Mouse (Mus musculus) urinary bladder, adult 2 months (tissue): ENCODE measurements around the gene Zzz3. TPM values are rescaled to one million over a fixed set of nuclear protein-coding genes. Genes with fewer than 3 reads are reported as not detected.
"Not testable (repeated sequence)": the region's sequence is repeated elsewhere in the genome, so short reads cannot be mapped to it uniquely, and the experiment has no call there.

Experiments used
- DNase-seq: peaks from one replicate; pipeline ENCODE4 v3.0.0; 2022; ENCODE audit warnings: low spot score
- polyA plus RNA-seq: library from polyadenylated mRNA; depleted of rRNA; stranded (reverse); fragments of >200 nt; gene quantifications from 2 replicates; pipeline ENCODE4 v1.2.3, GENCODE M21; 2012

Gene Zzz3
- polyA plus RNA-seq, 1 experiment, result 25.4 TPM

DNA sequence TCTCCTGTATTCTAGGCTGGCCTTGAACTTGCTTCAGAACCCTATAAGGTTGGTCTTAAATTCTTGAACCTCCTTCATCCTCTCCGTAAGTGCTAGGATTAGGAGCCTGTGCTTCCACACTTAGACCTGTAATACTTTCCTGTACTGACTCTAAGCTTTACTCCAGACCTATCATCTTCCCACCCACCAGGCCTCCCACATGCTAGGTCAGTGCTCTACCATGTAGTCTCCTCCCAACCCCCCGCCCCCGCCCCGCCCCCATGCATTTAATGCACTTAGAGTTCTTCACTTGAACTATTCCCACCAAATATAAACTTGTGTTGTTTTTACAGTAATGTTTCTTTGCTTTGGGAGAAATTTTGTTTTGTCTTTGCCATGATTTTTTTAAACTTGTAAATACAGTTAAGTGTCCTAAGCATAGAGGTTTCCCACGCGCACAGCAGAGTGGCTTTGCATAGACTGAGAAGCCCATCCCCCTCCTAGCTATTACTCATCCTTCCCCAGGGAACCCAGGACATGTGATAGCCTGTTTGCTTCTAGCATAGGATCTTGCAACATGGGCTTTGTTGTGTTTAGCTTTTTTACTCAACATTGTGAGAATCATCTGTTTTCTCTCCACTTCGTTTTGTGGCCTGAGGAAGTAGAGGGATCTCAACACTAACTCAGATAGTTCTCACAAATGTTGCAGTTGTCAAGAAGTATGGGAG, 6.8 kb downstream of the Zzz3 start:
- no peak for DNase-seq

DNA sequence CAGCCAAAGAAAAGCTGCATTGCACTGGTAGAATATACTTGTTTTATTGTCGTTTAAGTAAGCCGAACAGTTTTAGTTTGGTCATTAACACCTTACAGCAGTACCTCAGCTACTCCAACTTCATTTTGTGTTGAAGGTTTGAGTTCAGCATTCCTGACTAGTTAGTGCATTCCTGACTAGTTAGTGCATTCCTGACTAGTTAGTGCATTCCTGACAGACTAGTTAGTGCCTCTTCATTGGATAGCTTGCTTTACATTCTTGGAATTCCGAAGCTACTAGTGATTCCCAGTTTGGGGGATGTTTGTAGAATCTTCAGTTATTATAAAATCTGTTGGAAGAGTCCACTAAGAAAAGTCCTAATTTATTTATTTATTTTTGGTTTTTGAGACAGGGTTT, 7.4 kb downstream of the Zzz3 start:
- no peak for DNase-seq

DNA sequence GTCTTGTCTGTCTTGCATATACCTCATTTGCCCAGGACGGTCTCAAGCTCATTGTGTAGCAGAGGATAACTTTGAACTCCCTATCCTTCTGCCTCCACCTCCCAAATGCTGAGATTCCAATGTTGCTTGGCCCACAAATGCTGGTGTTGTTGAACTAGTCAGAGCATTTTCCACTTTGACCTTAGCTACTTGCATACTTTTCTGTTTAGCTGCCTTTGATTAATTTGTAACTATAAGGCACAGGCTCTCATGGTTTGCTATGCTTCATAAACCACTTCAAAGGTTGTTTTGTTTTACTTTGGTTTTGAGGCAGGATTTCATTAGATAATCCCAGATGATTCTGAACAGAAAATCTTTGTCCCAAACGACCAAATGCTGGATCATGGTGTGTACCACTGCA, 8.6 kb downstream of the Zzz3 start:
- DNase-seq, result no peak

DNA sequence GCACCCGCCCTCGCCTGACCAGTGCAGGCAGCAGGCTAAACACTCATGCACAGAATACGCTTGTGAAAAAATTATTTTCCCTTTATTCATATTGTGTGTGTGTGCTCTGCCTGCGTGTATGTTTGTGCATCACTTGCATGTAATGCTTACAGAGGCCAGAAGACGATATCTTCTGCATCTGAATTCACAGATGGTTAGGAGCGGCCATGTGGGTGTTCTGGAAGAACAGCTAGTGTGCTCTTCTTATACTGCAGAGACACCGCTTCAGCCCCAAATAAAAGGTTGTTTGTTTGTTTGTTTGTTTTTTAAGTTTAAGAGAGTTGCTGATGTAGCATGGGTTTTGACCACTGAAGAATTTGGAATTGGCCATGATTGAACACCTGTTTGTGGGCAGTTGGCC, 10.1 kb downstream of the Zzz3 start:
- DNase-seq, result no peak

DNA sequence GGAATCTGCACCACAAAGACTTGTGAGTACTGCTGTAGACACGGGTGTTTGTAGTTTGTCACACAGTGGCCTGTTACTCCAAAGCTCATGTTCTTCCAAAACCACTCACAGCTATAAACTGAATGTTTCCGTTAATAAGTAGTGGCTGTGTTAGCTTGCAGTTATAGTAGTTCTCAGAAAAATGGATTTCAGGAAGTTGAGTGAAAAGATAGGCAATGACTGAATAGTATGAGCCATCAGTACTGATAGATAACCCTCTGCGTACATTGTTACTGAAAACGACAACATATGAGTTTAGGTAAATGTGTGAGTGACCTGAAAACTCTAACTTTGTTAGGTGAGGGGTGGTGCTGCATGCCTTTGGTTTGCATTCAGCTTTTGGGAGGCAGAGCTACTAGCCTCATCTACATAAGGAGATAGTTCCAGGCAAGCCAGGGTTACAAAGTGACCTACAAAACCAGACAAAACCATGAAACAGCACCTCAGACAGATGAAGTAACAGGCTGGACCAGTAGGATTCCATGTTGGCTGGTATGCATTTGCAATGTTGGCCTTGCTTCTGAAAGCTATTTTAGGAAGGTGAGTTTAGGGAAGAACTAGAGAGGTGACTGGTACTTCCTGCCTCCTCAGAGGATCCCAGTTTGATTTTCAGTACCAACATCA, 10.8 kb downstream of the Zzz3 start:
- DNase-seq, result no peak

DNA sequence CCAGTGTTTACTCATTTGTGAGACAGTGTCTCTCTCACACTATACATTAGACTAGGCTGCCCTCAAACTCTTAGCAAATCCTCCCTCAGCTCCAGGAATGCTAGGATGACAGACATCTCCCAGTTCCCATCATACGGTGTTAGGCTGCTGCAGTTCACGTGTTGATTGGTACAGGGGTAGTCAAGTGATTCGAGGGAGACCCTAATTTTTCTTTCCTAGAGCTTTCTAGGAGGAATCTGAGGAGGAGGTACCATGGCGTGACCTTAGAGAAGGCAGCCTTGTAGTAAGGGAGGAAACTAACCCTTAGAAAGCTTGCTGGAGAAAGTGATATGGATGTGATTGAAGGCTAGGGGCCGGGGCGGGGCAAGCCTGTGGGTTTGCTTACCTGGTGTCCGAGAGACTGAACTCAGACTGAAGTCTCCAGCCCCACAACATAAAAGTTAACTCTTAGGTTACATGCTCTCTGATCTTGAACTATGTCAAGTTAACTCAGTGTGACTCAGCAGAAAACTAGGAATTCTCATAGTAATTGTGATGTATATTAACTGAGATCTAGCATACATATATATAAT, 15.8 kb downstream of the Zzz3 start:
- no peak for DNase-seq

DNA sequence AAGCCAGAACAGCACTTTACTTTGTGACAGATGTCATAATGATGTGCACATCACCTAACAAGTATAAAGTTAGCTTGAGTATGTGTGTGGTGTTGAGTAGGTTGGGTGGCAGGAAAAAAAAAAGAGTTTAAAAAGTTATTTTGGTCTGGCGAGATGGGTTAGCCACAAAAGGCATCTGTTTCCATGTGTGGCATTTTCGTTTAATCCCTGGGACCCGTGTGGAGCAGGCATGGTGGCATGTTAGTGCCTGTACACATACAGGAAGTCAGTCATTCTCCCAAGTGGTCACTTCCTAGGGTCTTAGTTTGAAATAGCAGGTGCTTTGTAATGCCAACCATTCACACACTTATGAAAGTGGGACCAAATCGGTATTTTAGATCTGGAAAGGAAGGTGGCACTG, 17.1 kb downstream of the Zzz3 start:
- DNase-seq, result no peak

DNA sequence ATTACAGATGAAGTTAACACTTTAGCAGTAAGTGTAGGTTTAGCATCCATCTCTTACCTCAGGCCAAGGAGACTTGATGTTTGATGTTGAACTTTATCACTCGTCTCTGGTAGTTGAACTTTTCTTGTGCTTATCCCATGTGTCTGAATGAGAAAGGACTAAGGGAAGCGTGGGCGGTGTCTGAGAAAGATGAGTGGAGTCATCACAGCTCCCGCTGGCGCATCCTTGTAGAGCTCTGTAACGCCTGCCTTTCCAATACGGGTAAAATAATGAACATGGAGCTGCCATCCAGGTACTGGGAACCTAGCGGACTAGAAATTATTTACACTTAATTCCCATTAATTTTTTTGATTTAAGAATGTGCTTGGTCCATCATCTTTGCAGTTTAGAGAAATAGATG, 33.7 kb downstream of the Zzz3 start:
- DNase-seq, result no peak

DNA sequence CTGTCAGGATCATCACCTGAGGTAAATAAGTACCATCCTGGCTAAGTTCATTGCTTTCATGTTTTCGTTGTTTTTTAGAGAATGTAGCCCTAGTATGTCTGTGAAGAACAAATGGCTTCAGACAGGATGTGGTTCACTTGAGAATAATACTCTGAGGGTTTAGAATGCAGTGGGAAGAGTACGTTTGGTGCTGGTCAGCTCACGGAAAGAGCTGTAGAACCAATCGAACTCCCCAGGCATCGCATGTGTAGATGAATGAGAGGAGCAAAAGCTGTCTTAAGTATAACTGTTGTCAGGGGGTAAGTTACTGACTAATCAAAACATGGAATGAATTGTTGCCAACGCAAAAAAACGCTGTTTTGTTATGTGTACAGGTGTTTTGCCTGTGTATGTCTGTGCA, 37.4 kb downstream of the Zzz3 start:
- no peak for DNase-seq

DNA sequence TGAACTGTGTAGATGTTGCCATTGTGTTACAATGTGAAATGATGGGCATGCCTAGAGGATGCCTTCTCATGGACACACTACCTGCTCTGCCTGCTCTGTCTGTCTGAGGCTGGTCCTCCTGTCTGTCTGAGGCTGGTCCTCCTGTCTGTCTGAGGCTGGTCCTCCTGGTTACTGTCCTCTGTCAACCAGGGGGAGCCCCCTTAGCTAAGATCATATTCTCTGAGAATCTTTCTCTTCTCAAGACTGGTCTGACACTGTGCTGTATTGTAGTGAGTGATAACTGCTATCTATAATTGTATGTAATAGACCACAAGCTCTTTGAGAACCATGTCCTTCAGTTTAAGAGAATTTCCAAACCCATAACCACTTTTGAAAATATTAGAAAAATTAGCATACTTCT, 40.3 kb downstream of the Zzz3 start:
- no peak for DNase-seq

DNA sequence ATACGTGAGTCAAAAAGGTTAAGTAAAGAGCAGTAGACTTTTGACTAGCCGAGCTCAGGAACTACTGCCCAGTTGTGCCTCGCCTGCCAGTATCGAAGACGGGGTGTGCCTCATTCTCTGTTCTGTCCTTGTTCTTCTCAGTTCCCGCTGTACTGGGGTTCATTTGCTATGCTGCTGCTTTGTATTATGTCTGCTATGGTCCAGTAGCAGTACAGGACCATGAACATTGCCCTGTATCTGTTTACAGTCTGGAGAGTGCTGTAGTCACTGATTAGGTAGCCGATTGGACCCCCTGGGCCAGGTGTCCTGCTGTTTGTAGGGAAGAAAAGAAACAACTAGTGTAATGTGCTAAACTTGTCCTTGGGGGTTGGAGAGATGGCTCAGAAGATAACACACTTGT, 42.8 kb downstream of the Zzz3 start:
- DNase-seq, result no peak

DNA sequence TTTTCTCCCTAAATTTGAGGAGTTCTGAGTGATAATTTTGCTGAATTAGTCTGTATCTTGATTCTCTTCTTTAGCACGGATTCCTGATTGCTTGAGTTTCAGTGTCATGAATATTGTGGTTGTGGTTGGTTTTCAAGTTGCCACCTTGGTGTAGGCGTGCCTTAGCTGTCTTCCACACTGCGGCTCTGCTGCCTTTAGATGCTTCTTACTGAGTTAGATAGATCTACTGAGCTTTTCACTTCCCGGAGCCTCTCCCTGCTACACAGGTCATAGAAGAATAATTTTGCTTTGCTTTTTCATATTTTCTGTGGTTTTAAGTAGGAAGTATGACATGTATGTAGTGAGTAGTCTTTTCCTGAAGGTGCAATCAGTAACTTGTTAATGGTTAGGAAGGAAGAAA, 47.5 kb downstream of the Zzz3 start:
- no peak for DNase-seq

DNA sequence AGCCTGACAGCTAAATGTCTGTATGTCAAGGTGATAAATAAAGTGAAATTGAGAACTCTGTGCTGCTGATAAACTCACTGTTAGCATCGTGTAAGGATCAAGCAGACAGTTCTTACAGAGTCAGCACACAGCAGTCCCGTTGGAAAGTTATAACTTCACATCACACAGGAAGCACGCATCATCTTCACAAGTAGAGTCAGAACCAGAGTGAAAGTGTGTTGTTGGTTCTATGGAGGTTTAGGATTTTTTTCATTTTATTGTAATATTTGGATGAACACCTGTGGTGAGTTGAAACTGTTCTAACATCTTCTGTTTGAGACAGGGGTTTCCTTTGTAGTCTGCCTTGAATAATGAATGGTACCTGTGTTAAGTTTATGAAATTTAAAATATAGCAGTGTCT, 48.8 kb downstream of the Zzz3 start:
- DNase-seq, result no peak

DNA sequence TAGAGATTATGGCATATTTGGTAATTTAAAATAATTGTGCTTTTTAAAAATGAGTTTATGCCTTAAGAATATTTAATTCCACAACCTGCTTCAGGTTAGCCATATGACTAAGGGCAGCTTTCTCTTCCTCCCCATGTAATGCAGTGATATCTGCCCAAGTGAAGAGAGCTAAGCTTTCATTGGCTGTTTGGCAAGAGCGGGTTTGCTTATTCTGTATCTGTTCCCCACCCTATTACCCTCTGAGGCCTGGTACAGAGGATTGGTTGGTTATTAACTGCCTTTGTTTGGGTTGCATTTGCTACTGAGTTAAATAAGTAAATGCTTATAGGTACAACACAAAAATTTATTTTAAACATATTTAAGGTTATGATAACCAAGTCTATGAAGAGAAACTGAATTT, 51.7 kb downstream of the Zzz3 start:
- DNase-seq, result no peak

DNA sequence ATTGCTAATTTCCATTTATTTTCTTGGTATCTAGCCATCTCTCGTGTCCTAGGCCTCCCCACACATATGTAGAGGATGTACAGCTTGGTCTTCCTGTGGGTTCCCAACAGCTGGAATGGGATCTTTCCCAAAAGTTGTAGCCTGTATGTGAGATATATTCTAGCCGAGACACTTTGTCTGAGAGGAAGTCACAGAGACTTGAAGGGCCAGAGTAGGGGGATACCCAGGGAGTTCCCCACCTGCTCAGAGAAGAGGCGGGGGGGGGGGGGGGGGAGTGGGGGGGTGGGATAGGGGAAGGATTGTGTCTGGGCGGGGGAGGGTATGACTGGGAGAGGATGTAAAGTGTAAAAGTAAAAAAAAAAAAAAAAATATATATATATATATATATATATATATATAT, 57.9 kb downstream of the Zzz3 start:
- no peak for DNase-seq

DNA sequence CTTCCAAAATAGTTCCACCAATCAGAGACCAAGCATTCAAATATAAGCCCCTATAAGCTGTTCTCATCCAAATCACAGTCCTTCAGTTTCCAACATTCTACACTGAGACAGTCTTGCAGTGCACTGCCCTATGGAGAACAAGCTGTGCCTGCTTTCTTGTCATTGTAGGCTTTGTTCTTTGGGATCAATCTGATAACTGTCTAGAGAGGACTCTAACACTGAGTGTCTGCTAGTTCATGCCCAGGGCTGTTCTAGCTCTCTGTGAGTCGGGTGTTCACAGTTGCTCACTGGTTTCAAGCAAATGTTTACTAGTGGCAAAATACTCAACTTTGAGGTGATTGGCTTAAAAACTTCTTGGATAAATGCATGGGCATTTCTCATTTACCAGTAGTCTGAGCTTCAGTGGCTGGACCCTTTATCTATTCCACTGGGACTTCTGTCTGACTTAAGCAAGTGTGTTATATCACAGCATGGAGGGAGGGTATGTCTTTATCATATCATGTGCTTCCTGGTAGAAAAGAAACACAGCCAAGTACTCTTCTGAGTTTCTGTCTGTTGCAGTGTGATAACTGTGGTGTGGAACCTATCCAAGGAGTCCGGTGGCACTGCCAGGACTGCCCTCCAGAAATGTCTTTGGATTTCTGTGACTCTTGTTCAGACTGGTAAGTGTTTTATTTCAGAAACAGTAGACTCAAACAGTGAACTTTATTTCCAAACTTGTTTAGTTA, 62.2 kb downstream of the Zzz3 start:
- DNase-seq, result no peak

DNA sequence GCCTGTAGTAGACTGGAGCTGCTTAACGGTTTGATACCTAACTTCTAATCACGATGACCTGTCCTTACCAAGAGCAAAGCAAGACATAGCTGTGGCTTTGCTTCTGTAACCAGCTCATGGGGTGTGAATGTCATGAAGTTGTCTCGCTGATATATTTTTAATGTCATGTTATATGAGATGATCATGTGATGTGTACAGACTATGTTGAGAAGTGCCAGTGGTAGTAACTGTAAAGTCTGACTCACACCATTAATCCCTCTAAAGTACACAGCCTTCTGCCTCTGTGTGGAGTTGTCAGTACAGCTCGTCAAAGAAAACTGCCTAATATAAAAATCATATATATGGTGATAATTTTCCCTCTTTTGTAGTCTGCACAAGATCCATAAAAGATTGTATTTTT, 63.6 kb downstream of the Zzz3 start:
- DNase-seq, result not testable (repeated sequence)

DNA sequence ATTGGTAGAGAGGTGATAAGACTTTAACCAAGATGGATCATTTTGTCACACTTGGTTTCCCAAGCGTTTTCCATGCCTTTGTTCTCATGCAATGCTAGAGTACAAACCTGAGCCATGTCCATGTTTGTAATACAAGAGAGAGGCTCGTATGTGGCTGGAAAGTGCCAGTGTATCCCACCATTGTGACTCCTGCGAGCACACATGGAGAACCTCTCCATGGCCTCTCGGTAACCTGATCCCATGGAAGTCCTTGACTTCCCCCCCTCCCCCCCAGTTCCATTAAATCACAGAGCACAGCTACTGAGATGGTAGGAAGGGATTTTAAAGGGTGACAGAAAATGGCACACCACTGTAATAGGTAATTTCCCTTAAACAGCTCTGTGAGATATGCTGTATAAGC, 65.5 kb downstream of the Zzz3 start:
- no peak for DNase-seq

DNA sequence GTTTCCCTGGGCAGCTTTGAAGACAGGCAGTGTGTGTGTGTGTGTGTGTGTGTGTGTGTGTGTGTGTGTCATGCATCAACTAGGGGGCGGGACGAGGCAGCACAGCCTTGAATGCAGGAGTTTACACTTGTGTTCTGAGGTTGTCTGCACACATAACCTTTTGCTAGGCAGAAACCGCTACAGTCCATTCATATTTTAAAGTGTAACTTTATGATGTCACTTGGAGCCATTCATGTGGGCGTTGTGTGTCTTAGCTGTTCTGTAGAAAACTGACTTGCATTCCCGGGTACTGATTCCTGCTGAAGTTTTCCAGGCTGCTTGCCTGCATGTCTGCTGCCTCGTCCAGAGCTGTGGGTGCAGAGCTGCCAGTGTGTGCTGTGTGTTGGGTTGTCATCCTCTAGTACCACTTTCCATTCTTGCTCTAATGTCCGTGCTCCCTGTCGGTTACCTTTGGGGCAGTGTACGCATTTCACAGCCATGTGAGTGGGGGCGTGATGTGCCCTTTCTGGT, 66.8 kb downstream of the Zzz3 start:
- DNase-seq, result no peak

DNA sequence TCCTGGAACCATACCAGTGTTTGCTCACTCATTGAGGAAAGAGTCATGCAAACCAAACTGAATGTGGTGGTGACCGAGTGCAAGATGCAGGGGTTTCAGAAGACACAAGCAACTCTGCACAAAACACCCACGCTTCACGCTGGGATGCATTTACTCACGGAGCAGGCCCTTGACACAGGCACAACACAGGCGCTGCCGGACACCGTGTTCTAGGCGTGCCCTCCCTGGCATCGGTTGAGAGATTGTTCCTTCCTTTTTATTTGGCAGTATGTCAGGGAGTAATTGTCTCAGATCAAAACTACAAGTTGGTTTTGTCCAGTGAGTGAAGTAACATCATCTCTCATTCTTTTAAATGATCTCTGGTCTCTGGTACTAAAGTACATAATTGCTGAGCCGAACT, 67.6 kb downstream of the Zzz3 start:
- DNase-seq, result no peak

DNA sequence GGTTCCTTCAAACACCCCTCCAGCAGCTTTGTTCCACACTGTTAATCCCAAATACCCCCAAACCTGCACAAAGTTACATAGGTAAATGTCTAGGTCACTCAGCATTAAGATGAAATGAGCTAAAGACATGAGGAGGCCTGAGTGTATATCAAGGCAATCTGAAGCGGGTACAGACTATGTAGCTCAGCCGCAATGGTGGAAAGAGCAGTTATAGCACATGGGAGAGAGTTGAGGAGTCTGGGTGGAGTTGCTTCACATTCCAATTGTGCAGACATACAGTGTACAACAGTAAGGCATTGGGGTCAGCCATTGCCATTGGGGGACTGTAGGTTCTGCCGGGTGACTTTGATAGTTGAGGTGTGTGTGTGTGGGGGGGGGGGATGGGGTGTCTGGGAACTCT, 69.2 kb downstream of the Zzz3 start:
- no peak for DNase-seq

DNA sequence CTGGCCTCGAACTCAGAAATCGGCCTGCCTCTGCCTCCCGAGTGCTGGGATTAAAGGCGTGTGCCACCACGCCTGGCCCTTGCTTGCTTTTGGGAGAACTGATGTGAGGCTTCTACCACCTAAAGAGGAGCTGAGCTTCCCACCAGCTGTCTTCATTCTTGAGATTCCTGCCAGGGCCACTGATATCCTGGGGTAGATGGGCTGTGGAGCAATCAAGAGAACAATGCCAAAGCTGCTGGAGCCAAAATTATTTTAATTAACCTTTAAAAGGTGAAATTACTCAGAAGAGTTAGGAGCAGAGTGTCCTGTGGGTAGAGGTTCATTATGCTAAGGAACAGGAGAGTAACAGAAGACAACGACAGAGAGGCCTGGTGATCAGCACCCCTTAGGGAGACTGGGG, 70.1 kb downstream of the Zzz3 start:
- no peak for DNase-seq

DNA sequence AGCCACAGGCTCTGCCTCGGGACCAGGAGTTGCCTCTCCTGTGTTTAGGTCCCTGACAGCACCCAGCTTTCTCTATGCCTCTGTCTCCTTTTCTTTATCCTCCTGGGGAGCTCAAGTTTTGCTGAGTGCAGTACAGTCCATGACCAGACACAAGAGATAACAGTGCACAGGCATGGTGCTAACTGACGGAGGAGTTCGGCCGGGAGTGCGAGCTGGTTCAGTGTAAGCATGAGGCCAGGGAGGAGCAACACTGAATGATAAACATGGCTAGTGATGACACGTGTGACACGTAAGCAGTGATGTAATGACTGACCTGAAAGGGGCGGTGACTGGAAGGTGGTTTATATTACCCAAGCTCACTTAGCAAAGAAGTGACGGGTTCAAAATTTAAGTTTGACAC, 71.6 kb downstream of the Zzz3 start:
- DNase-seq, result no peak
